Mouse (Mus musculus) small intestine, adult 2 months (tissue): ENCODE results near the gene Garnl3.

Experiments used
- CTCF ChIP-seq: fragments of 200-500 bp; IDR thresholded peaks from 2 replicates; pipeline ENCODE4 v1.5.1; 2012; ENCODE audit warnings: low read depth, mild to moderate bottlenecking, control low read depth, inconsistent platforms, low read length, moderate library complexity, mixed read lengths; ENCODE audit not compliant: insufficient replicate concordance, insufficient read length; ENCODE audit errors: extremely low read depth
- POLR2A ChIP-seq: fragments of 200-500 bp; IDR thresholded peaks from 2 replicates; pipeline ENCODE4 v1.6.1; 2012; ENCODE audit warnings: low read depth, mild to moderate bottlenecking, control low read depth, inconsistent platforms, low read length, moderate library complexity

GRCm38 (mm10) chr2:32960273-32960672 lies 171.2 kb downstream of the Garnl3 start:
- TF ChIP-seq CTCF (no peak), POLR2A (no peak)
